Mouse (Mus musculus) CH12.LX (cell line): ENCODE measurements around the gene Rps6kb2. TPM values are rescaled to one million over a fixed set of nuclear protein-coding genes. Genes with fewer than 3 reads are reported as not detected.

Experiments used
- DNase-seq: peaks from one replicate; pipeline ENCODE4 v3.0.0-alpha.2; 2013; ENCODE audit errors: extremely low read depth
- H3K27ac ChIP-seq: 2 replicates; pipeline ENCODE4 v1.5.1; 2012; ENCODE audit warnings: low read depth, mild to moderate bottlenecking, control low read depth, moderate library complexity; ENCODE audit not compliant: insufficient read depth
- H3K27me3 ChIP-seq: replicated peaks from 2 replicates; pipeline ENCODE3; 2012; ENCODE audit warnings: inconsistent platforms
- H3K36me3 ChIP-seq, 2 experiments: replicated peaks in 1 of 2; 2 replicates each; pipeline versions ENCODE3 to v1.6.1; 2012; ENCODE audit warnings: inconsistent platforms in 1 of 2, low read length in 1 of 2, mild to moderate bottlenecking in 1 of 2, mixed read lengths in 1 of 2, moderate library complexity in 1 of 2; ENCODE audit not compliant: control insufficient read depth in 1 of 2, insufficient read depth in 1 of 2
- H3K4me1 ChIP-seq, 2 experiments: 2 replicates each; pipeline ENCODE4 v1.6.1; 2012; ENCODE audit warnings: inconsistent platforms in 1 of 2, moderate library complexity in 1 of 2; ENCODE audit not compliant: insufficient read depth in 2 of 2, control insufficient read depth in 1 of 2
- H3K4me2 ChIP-seq: 2 replicates; pipeline ENCODE4 v1.6.1; 2012; ENCODE audit warnings: low read depth, mild to moderate bottlenecking, control low read depth; ENCODE audit not compliant: poor library complexity, insufficient read depth, severe bottlenecking
- H3K4me3 ChIP-seq, 3 experiments: fragments of 150-350 bp in 1 of 3; sonication (generic) in 1 of 3; replicated peaks in 1 of 3; 2 replicates each; pipeline versions ENCODE3 to v1.5.1; 2011 to 2012; ENCODE audit warnings: low read depth in 2 of 3, low read length in 2 of 3, mild to moderate bottlenecking in 2 of 3, moderate library complexity in 2 of 3, control low read depth in 1 of 3, improper control_type of control experiment in 1 of 3, inconsistent platforms in 1 of 3, mixed read lengths in 1 of 3; ENCODE audit not compliant: poor library complexity in 1 of 3
- H3K79me2 ChIP-seq: replicated peaks from 2 replicates; pipeline ENCODE4 v1.6.1; 2012; ENCODE audit warnings: mild to moderate bottlenecking, moderate library complexity; ENCODE audit not compliant: control insufficient read depth, poor library complexity, insufficient read depth, severe bottlenecking; ENCODE audit errors: extremely low read depth
- H3K9ac ChIP-seq: 2 replicates; pipeline ENCODE4 v1.6.1; 2012; ENCODE audit warnings: low read depth, mild to moderate bottlenecking, control low read depth, moderate library complexity; ENCODE audit not compliant: insufficient read depth
- H3K9me3 ChIP-seq: replicated peaks from 2 replicates; pipeline ENCODE3; 2012; ENCODE audit warnings: low read length, inconsistent platforms, mixed read lengths
- BHLHE40 ChIP-seq: IDR thresholded peaks from 2 replicates; pipeline ENCODE4 v1.6.1; 2011; ENCODE audit warnings: mild to moderate bottlenecking, low read depth, low read length, improper control_type of control experiment
- CHD1 ChIP-seq: IDR thresholded peaks from 2 replicates; pipeline ENCODE4 v1.6.1; 2012; ENCODE audit warnings: low read depth, low read length, improper control_type of control experiment, inconsistent platforms
- CHD2 ChIP-seq: IDR thresholded peaks from 2 replicates; pipeline ENCODE4 v1.6.1; 2011; ENCODE audit warnings: low read length, improper control_type of control experiment
- CTCF ChIP-seq, 2 experiments: IDR thresholded peaks in 1 of 2; conservative IDR thresholded peaks in 1 of 2; 2 replicates each; pipeline ENCODE4 v1.5.1; 2011 to 2012; ENCODE audit warnings: low read depth in 2 of 2, low read length in 2 of 2, improper control_type of control experiment in 1 of 2, inconsistent platforms in 1 of 2, mild to moderate bottlenecking in 1 of 2, moderate library complexity in 1 of 2
- E2F4 ChIP-seq: IDR thresholded peaks from 2 replicates; pipeline ENCODE4 v1.6.1; 2011; ENCODE audit warnings: low read depth, low read length, improper control_type of control experiment; ENCODE audit not compliant: insufficient replicate concordance
- EP300 ChIP-seq: IDR thresholded peaks from 2 replicates; pipeline ENCODE4 v1.6.1; 2011; ENCODE audit warnings: low read length, improper control_type of control experiment
- IRF4 ChIP-seq: IDR thresholded peaks from 2 replicates; pipeline ENCODE4 v1.6.1; 2014; ENCODE audit warnings: low read depth, mild to moderate bottlenecking, inconsistent platforms, low read length, improper control_type of control experiment
- JUN ChIP-seq: IDR thresholded peaks from 2 replicates; pipeline ENCODE4 v1.6.1; 2011; ENCODE audit warnings: low read depth, mild to moderate bottlenecking, low read length, improper control_type of control experiment, moderate library complexity; ENCODE audit not compliant: insufficient read depth
- MAX ChIP-seq: IDR thresholded peaks from 2 replicates; pipeline ENCODE4 v1.6.1; 2011; ENCODE audit warnings: low read length, improper control_type of control experiment
- MAZ ChIP-seq: IDR thresholded peaks from 2 replicates; pipeline ENCODE4 v1.6.1; 2012; ENCODE audit warnings: low read depth, mild to moderate bottlenecking, inconsistent platforms, low read length, improper control_type of control experiment, moderate library complexity
- MEF2A ChIP-seq: IDR thresholded peaks from 2 replicates; pipeline ENCODE4 v1.6.1; 2014; ENCODE audit warnings: low read depth, mild to moderate bottlenecking, inconsistent platforms, low read length, improper control_type of control experiment, borderline replicate concordance
- MXI1 ChIP-seq: IDR thresholded peaks from 2 replicates; pipeline ENCODE4 v1.6.1; 2011; ENCODE audit warnings: mild to moderate bottlenecking, low read depth, low read length, improper control_type of control experiment
- POLR2A ChIP-seq: IDR thresholded peaks from 2 replicates; pipeline ENCODE4 v1.6.1; 2011; ENCODE audit warnings: low read depth, mild to moderate bottlenecking, improper control_type of control experiment, low read length
- POLR2AphosphoS2 ChIP-seq: IDR thresholded peaks from 2 replicates; pipeline ENCODE4 v1.6.1; 2011; ENCODE audit warnings: low read depth, low read length, improper control_type of control experiment
- SIN3A ChIP-seq: IDR thresholded peaks from 2 replicates; pipeline ENCODE4 v1.6.1; 2012; ENCODE audit warnings: low read length, improper control_type of control experiment, inconsistent platforms
- TBP ChIP-seq: conservative IDR thresholded peaks from 2 replicates; pipeline ENCODE4 v1.6.1; 2011; ENCODE audit warnings: low read depth, low read length, improper control_type of control experiment
- UBTF ChIP-seq: IDR thresholded peaks from 2 replicates; pipeline ENCODE4 v1.6.1; 2012; ENCODE audit warnings: low read depth, mild to moderate bottlenecking, inconsistent platforms, low read length, improper control_type of control experiment, moderate library complexity
- USF2 ChIP-seq: conservative IDR thresholded peaks from 2 replicates; pipeline ENCODE4 v1.6.1; 2011; ENCODE audit warnings: low read depth, low read length, improper control_type of control experiment
- ZKSCAN1 ChIP-seq: IDR thresholded peaks from 2 replicates; pipeline ENCODE4 v1.6.1; 2012; ENCODE audit warnings: low read depth, inconsistent platforms, low read length, improper control_type of control experiment, borderline replicate concordance
- ZNF384 ChIP-seq: IDR thresholded peaks from 2 replicates; pipeline ENCODE4 v1.6.1; 2012; ENCODE audit warnings: low read depth, low read length, improper control_type of control experiment, inconsistent platforms
- dilution Hi-C: fragments of 300-500 bp; cut with MboI; formaldehyde crosslinking; loops from 2 replicates; pipeline ENCODE4 v1.14.3; 2020; ENCODE audit warnings: low sequenced_read_pairs; ENCODE audit not compliant: extremely low pct_unique_long_range_greater_than_20kb, extremely low pct_ligation_motif_present
- in situ Hi-C: fragments of 300-500 bp; cut with MboI; formaldehyde crosslinking; loops from 3 replicates; pipeline ENCODE4 v1.14.3; 2019; ENCODE audit warnings: low sequenced_read_pairs, low pct_ligation_motif_present, low pct_unique_long_range_greater_than_20kb, mixed read lengths
- polyA plus RNA-seq: library from polyadenylated mRNA; unstranded; fragments of >175 nt; gene quantifications from 2 replicates; pipeline ENCODE4 v1.2.1, GENCODE M21; 2012; ENCODE audit warnings: low read depth; ENCODE audit not compliant: insufficient read length
- total RNA-seq, 2 experiments: library from RNA; depleted of rRNA; stranded (reverse); fragments of 300-350 nt in 1 of 2; fragments of >200 nt in 1 of 2; gene quantifications; 2 replicates each; pipeline ENCODE4 v1.2.3; 2012 to 2014

Gene Rps6kb2
- total and polyA plus RNA-seq, 3 experiments, result 9.7 to 26.6 (median 20.7) TPM

GRCm38 (mm10) chr19:4147782-4148490 lies 15.2 kb downstream of the Rps6kb2 start:
- Histone ChIP-seq H3K9me3 (peaks cover 5% of the 10 kb centered on the region), H3K4me1 (peaks cover 47 to 75% of the 10 kb centered on the region in 2 experiments), H3K36me3 (peaks cover 22 to 33% of the 10 kb centered on the region in 2 experiments), H3K9ac (peak overlapping the region; percentile 27; the same call in 1 of the 2 replicates), H3K79me2 (peaks cover 15% of the 10 kb centered on the region), H3K4me3 (peak overlapping the region; percentile 7 to 77 (median 36)), H3K4me2 (peak overlapping the region; percentile 54), H3K27ac (0 out of 2 replicates have a peak overlapping the region, but pooled peaks have one; percentile 5), H3K27me3 (no peaks in the 10 kb centered on the region)
- dilution Hi-C loops (no loop called here), in situ Hi-C loops (no loop called here)
- 0 out of 2 replicates have a peak, but pooled peaks have one; percentile 17 for TF ChIP-seq TBP
- no peak for TF ChIP-seq BHLHE40
- DNase-seq, result no peak

GRCm38 (mm10) chr19:4147022-4147405 lies 16.1 kb downstream of the Rps6kb2 start:
- dilution Hi-C loops, result no loop called here
- no peak for DNase-seq
- H3K4me3 ChIP-seq, result no peak overlapping the region
- no peaks in the 10 kb centered on the region for H3K27me3 ChIP-seq
- H3K27ac ChIP-seq, result no peak overlapping the region
- in situ Hi-C loops, result no loop called here
- no peak for TF ChIP-seq POLR2A
- TF ChIP-seq IRF4, result no peak
- TF ChIP-seq MXI1, result no peak
- no peak for TF ChIP-seq ZNF384
- no peak for TF ChIP-seq UBTF
- TF ChIP-seq MAX, result no peak
- no peak for TF ChIP-seq MEF2A
- TF ChIP-seq EP300, result no peak
- TF ChIP-seq POLR2AphosphoS2, result no peak
- peaks cover 54 to 75% of the 10 kb centered on the region in 2 experiments for H3K4me1 ChIP-seq
- peaks cover 13 to 32% of the 10 kb centered on the region in 2 experiments for H3K36me3 ChIP-seq
- H3K79me2 ChIP-seq, result peaks cover 15% of the 10 kb centered on the region
- H3K9me3 ChIP-seq, result peaks cover 5% of the 10 kb centered on the region
- H3K4me2 ChIP-seq, result no peak overlapping the region
- H3K9ac ChIP-seq, result no peak overlapping the region

GRCm38 (mm10) chr19:4146366-4147021 lies 16.7 kb downstream of the Rps6kb2 start:
- H3K4me1 ChIP-seq, result peaks cover 54 to 75% of the 10 kb centered on the region in 2 experiments

More at GRCm38 (mm10) chr19:4146366-4147021, 16.7 kb downstream of the Rps6kb2 start:
- Histone ChIP-seq H3K9me3 (peaks cover 5% of the 10 kb centered on the region), H3K27me3 (no peaks in the 10 kb centered on the region), H3K4me3 (no peak overlapping the region), H3K4me2 (no peak overlapping the region), H3K79me2 (peaks cover 15% of the 10 kb centered on the region), H3K9ac (no peak overlapping the region), H3K27ac (no peak overlapping the region), H3K36me3 (peaks cover 10 to 30% of the 10 kb centered on the region in 2 experiments)
- in situ Hi-C loops (no loop called here), dilution Hi-C loops (no loop called here)
- no peak for TF ChIP-seq JUN
- no peak for TF ChIP-seq MEF2A
- TF ChIP-seq MAX, result no peak
- no peak for TF ChIP-seq CHD2
- TF ChIP-seq EP300, result no peak
- no peak for TF ChIP-seq USF2
- TF ChIP-seq MAZ, result no peak
- TF ChIP-seq SIN3A, result no peak
- no peak for TF ChIP-seq CTCF (conservative IDR thresholded peaks at IDR 0.05 in 1 of 2, IDR thresholded peaks at IDR 0.05 in 1 of 2; ENCODE audit: low read depth in 2 of 2, low read length in 2 of 2)
- TF ChIP-seq POLR2AphosphoS2, result no peak
- TF ChIP-seq ZKSCAN1, result no peak
- no peak; the same call in 1 of the 2 replicates for TF ChIP-seq CHD1
- TF ChIP-seq E2F4, result no peak
- no peak for DNase-seq
